Mouse (Mus musculus): Measurements from ENCODE around the gene Ly6g6c. TPM values are rescaled to one million over a fixed set of nuclear protein-coding genes. Genes with fewer than 3 reads are reported as not detected.

Ly6g6c gene
- total RNA-seq (2022) = not detected

- DNase-seq (ENCODE audit: low spot score in 2 of 2) = no peak
Measured at GRCm38 (mm10) chr17:35064951-35065947, at the start of gene Ly6g6c. TSS of gene Ly6g6c (plus strand) at chr17:35065388.

GRCm38 (mm10) chr17:35016376-35016775, 48.8 kb upstream of the Ly6g6c start, which contains the start of gene Vwa7:
TSS of gene Vwa7 (plus strand) at chr17:35016579.
- no peak for DNase-seq (ENCODE audit: low spot score in 2 of 2)

DNA sequence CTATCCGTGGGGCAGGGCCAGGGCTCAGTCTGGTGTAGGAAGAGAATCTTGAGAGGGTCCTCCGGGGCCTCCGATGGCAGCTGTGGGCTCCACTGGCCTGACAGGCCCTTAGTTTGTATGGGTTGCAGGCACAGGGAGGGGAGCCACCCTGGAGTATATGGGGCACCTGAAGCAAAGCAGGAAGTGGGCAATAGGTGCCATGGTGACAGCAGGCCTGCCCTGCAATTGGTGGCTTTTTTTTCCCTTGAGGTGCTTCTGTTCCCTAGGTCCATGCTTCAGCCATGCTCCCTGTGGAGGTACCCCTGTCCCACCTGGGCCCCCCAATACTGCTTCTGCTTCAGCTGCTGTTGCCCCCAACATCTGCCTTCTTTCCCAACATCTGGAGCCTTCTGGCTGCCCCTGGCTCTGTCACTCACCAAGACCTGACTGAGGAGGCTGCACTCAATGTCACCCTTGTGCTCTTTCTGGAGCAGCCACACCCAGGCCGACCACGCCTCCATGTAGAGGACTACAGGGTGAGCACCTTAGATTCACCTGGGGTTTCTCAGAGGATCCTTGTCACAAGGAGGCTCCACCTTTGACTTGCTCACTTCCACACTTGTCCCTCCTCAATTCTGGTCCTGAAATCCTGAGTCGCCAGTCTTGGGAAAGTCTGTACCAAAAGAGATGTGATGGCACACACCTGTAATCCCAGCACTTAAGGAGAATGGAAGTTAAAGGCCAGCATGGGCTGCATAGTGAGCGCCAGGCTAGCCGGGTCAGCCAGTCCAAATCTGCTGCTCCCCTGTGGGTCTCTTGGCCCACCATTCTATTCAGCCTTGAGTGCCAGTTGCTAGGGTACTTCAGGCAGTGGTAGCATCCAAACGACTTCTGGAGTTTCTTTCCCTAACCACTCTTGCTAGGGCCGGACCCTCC, 48.1 kb upstream of the Ly6g6c start:
- no peak for DNase-seq (ENCODE audit: low spot score in 2 of 2)

DNA sequence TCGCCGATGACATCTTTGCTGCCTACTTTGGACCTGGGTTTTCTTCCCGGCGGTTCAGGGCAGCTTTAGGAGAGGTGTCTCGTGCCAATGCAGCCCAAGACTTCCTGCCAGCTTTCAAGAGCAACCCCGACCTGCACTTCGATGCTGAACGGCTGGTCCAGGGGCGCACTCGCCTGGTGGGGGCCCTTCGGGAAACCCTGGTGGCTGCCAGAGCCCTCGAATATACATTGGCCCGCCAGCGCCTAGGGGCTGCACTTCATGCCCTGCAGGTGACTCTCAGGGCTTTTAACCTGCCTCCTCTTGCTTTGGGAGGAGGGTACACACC, 47.5 kb upstream of the Ly6g6c start:
- DNase-seq (ENCODE audit: low spot score in 2 of 2) = no peak

- DNase-seq (ENCODE audit: low spot score in 2 of 2) = no peak
Measured at GRCm38 (mm10) chr17:35018171-35018570, 47.0 kb upstream of the Ly6g6c start.

DNA sequence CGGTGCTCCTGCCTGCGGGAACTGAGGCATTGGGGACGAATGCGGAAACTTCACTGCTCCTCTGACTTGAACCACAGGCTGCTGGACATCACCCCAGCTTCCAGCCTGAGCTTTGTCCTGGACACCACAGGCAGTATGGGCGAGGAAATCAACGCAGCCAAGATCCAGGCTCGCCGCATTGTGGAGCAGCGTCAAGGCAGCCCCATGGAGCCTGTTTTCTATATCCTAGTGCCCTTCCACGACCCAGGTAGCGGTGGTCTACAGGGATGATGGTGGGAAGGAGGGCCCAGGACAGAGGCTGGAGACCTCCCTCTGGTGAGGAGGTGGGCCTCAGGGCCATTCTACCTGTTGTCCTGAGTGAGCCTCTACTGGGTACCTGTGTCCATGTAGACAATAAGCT, 45.3 kb upstream of the Ly6g6c start:
- DNase-seq (ENCODE audit: low spot score in 2 of 2) = no peak

DNA sequence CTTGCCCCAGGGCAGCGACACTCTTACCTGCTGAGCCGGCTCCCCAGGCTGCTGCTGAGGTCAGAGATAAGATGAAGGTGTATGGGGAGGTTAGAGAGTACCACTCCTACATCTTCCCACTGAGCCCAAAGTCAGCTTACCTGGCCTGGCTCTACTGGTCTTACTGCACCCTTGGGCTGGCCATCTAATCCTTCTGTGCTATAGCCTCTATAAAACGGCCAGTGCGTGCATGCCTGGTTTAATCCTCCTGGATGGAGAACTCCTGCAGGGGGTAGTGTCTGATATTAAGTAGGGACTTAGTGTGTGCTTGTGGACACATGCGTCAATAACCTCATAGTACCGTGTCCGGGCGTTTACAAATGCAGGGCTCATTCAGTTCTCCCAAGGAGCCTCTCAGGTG, 44.6 kb upstream of the Ly6g6c start:
- no peak for DNase-seq (ENCODE audit: low spot score in 2 of 2)

- peak; percentile 64 to 89 for DNase-seq (ENCODE audit: low spot score in 2 of 2)
Measured at GRCm38 (mm10) chr17:35021163-35021808, 43.9 kb upstream of the Ly6g6c start.

- DNase-seq (ENCODE audit: low spot score in 2 of 2) = no peak
Measured at GRCm38 (mm10) chr17:35021842-35022477, 43.2 kb upstream of the Ly6g6c start.

GRCm38 (mm10) chr17:35022541-35023060, 42.6 kb upstream of the Ly6g6c start:
- no peak for DNase-seq (ENCODE audit: low spot score in 2 of 2)

DNA sequence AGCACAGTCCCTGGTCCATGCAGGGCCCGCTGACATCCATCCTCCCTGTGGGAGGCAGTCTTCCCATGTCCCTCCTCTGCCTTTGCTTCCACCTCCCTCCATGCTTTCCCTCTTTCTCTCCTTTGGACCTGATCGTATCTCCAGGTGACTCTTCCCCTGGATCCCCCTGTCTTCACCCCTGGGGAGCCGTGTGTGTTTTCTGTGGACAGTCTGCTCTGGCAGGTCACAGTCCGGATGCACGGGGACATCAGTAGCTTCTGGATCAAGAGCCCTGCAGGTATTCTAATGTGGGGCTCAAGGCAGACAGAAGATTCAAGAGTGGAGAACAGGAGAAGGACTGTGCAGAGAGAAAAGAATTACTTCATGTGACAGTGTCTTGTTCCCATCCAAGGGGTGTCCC, 42.0 kb upstream of the Ly6g6c start:
- no peak for DNase-seq (ENCODE audit: low spot score in 2 of 2)

DNA sequence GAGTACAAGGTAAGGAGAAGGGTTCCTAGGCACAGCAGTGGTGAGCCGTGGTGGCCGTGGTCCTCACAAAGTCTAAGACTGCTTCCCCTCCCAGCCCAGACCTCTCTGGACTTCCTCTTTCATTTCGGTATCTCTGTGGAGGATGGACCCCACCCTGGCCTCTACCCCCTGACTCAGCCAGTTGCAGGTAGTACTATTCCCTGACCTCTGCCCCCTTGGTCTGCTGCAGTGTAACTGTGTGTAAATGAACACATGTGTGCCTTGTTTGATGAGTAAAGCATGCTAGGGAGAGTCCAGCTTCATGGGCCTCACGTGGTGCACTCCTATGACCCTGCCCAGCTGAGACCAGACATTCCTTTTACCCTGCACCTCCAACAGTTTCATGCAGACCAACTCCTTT, 41.4 kb upstream of the Ly6g6c start:
- DNase-seq (ENCODE audit: low spot score in 2 of 2) = no peak

GRCm38 (mm10) chr17:35024261-35024660, 40.9 kb upstream of the Ly6g6c start:
- no peak for DNase-seq (ENCODE audit: low spot score in 2 of 2)

DNA sequence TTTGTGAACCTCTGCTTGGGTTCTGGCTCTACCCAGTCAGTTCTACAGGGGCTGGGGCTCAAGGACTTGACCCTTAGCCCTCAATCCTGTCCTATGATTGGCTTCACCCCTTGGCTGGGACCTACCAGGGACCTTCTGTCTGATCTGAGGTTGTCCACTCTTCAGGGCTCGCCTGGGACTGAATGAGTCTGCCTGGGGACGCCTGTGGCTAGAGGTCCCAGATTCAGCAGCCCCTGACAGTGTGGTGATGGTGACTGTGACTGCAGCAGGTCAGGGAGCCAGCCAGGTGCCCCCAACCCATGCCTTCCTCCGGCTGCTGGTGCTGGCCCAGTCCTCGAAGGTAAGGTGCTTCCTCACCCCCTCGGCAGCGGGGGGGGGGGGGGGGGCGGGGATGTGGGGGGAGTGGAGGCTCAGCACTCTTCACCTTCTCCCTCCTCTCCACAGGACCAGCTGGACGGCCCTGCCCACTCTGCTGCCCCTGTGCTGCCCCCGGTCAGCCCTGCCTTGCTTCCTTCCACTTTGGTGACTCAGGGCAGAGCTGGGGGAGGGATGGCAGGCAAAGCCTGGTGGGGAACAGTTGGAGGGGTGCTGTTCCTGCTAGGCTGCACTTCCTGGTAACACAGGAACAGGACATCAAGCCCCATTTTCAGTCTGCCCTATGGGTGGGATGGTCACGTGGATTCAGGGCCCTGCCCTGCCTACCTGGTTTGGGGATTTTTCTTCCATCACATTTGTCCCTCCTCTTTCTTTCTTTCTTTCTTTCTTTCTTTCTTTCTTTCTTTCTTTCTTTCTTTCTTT, 40.3 kb upstream of the Ly6g6c start:
- DNase-seq (ENCODE audit: low spot score in 2 of 2) = no peak

DNA sequence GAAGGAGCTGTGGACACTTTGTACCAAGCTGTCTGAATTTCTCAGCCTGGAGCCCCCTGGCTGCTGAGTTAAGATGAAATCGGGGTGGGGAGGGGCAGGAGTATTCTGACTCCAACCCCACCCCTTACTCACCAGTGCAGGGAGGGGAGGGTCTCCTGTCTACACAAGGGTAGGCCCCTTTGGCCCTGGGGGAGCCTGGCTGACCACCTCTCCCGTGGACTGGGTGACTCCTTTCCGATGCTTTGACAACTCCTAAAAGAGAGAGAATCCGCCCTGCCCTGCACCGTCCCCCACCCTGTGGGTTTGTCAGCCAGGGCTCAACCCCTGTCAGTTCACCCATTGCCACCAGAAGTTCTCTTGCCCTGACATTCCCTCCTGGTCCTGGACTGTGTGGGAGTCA, 39.0 kb upstream of the Ly6g6c start:
- DNase-seq (ENCODE audit: low spot score in 2 of 2) = no peak

- peak in 1 of 2 experiments; percentile 38 for DNase-seq (ENCODE audit: low spot score in 2 of 2)
Measured at GRCm38 (mm10) chr17:35027277-35028068, 37.7 kb upstream of the Ly6g6c start, which contains the start of gene Sapcd1. TSS of gene Sapcd1 (minus strand) at chr17:35028016.

DNA sequence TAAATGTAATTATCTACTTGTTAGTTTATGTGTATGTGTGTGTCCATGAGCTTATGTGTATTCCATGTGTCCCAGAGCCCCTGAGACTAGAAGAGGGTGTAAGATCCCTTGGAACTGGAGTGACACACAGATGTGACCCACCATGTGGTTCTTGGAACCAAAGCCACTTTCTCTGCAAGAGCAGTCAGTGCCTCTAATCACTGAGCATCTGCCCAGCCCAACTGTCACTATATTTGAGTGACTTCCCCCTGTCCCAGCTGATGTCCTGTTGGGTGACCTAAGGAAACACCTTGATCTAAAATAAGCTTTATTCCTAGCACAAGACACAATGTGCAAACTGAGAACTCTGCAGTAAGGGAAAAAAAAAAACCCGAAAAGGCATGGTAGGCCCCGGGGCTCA, 36.9 kb upstream of the Ly6g6c start:
- no peak for DNase-seq (ENCODE audit: low spot score in 2 of 2)

- DNase-seq (ENCODE audit: low spot score in 2 of 2) = no peak
Measured at GRCm38 (mm10) chr17:35029691-35030532, 35.3 kb upstream of the Ly6g6c start.

All from layer of hippocampus, adult 8-10 months (tissue).